Mouse (Mus musculus) CH12F3 (cell line): ENCODE measurements around the gene Cisd1.

ENCODE experiments used
- in situ Hi-C: fragments of 300-500 bp; cut with MboI; formaldehyde crosslinking; loops from 2 replicates; pipeline ENCODE4 v1.14.3; 2020; ENCODE audit warnings: low sequenced_read_pairs

The Cisd1 gene

GRCm38 (mm10) chr10:71328870-71329269 is 15.9 kb downstream of the Cisd1 start:
- in situ Hi-C loops: no loop called here

- in situ Hi-C loops: no loop called here
These were observed 16.4 kb downstream of the Cisd1 start for GRCm38 (mm10) chr10:71328382-71328781.

DNA sequence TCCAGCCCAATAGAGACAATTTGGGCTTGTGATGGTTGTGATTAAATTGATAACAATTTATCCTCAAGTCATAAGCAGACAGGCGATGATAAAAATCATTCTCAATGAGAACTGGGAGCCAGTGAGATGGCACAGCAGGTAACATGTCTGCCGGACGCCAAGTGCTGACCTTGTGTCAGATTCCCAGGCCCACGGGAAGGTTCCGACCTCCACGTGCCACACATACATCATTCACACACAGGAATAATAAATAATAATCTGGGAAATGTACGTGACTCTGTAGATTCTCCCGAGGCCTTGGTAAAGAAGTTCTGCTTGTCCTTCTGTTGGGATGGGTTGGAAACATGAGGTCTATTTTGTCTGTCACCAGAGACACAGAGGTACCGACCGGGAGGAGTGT is 17.4 kb downstream of the Cisd1 start:
- in situ Hi-C loops: no loop called here

- in situ Hi-C loops: no loop called here
These were observed 18.0 kb downstream of the Cisd1 start for GRCm38 (mm10) chr10:71326789-71327188.

DNA sequence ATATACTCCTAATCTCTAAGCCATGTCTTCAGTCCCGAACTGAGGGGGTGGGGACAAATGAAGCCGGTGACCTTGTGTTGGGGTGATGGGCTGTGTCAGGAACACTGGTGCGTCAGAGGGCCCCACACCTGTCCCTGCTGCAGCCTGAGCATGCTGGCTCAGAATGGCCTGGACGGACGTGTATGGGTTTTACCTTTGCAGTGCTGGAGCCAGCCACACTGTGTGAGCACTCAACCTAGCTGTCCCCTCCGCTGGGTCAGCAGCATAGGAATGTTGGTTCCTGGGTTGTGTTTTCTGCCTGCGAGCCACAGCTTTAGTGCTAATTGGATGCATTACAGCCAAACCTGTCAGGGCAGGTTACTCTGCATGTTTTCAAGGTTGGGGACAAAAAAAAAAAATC is 18.6 kb downstream of the Cisd1 start:
- in situ Hi-C loops: no loop called here

DNA sequence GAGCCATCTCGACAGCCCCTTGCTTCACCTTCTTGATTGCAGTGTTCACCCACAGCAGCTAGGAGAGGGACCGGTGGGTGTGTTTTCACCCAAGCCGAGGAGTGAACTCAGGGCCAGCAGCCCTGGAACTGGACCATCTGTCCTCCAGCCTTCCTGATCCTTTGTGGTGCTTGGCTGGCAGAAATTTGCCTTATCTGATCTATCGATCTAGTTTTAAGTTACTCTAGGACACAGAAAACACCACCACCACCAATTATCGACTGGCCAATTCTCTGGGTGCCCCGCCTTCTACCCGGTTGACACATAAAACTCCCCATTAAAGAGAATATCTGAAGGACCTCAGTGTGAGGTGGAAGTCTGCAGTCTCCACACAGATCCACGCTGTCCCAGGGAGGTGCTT is 21.1 kb downstream of the Cisd1 start:
- in situ Hi-C loops: no loop called here

GRCm38 (mm10) chr10:71316497-71316896 is 28.3 kb downstream of the Cisd1 start:
- in situ Hi-C loops: loop anchor here (10.0 kb wide), 1 partner anchor 88 kb away; no protein-coding TSS in a partner anchor

- in situ Hi-C loops: loop anchor here (10.0 kb wide), 1 partner anchor 89 kb away; no protein-coding TSS in a partner anchor
These were observed 28.7 kb downstream of the Cisd1 start for GRCm38 (mm10) chr10:71316056-71316455.

DNA sequence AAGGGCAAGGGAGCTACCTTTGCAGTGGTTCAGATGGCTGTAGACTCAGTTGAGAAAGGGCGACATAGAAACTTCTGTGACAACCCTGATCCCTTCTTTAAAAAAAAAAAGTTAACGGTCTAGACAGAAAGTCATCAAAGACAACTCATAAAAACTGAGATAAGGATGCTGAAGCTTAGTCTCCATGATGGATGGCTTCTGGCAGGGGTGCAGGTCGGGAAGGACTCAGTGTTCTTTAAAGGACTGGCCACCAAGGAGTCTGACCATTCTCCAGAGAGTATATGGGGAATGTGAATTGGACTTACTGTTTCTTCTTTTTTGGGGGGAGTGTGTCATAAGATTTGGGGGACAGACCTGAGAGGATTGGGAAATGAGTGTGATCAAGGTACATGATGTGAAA is 30.2 kb downstream of the Cisd1 start:
- in situ Hi-C loops: loop anchor here (10.0 kb wide), 1 partner anchor 90 kb away; no protein-coding TSS in a partner anchor

DNA sequence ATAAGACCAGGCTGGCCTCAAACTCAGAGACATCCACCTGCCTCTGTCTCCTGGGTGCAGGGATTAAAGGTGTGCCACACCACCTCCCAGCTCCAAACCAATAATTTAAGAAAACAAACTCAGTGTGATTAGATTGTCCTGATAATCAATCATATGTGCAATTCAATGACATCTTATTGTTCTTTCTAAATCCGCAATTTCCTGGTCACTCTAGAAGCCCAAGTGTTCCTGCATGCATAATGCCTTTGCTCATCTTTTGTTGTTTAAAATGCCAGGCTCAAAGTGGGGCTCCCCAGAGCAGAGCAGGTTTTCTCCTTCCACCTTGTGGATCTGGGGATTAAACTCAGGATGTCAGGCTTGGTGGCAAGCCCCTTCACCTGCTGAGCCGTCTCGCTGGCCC is 34.5 kb downstream of the Cisd1 start:
- in situ Hi-C loops: loop anchor here (10.0 kb wide), 1 partner anchor 95 kb away; no protein-coding TSS in a partner anchor

DNA sequence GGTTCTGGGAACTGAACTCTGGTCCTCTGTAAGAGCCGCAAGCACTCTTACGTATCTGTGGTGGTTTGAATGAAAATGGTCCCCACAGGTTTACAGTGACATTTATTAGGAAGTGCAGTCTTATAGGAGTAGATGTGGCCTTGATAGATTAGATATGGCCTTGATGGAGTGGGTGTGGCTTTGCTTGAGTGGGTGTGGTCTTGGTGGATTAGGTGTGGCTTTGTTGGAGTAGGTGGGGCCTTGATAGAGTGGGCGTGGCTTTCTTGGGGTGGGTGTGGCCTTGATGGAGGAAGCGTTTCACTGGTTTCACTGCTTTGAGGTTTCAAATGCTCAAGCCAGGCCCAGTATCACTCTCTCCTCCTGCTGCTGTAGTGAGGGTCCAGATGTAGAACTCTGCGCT is 36.6 kb downstream of the Cisd1 start:
- in situ Hi-C loops: no loop called here

DNA sequence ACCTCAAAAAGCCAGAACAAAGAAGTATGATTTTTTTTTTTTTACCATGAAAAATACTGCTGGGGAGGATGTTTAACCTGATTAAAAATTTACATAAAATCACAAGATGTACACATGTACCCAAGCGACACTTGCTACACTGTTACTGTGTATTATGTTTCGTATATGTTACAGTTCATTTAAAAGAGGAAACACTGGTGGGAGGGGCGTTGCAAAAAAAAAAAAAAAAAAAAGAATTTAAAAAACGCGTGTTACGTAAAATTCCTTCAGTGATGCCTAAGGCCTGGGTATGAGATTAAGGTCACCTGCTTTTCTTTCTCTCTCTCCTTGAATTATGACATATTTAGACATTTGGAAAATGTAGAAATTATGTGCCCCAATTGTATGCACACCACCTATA is 38.0 kb downstream of the Cisd1 start:
- in situ Hi-C loops: no loop called here

DNA sequence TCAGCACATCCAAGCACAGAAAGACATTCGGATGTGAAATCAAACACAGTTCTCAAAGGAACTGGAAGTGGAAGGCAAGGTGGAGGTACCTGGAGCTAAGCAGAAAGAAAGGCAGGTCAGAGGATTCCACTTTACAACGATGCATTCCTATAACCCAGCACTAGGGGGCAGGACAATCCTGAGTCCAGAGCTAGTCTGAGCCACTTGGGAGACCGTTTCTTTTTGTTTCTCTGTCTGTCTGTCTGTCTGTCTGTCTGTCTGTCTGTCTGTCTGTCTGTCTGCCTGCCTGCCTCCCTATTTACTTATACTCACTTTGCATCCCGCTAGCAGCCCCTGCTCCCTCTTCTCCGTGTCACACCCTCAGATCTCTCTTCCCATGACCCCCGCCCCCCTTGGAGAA is 38.6 kb downstream of the Cisd1 start:
- in situ Hi-C loops: no loop called here

GRCm38 (mm10) chr10:71302490-71302889 is 42.3 kb downstream of the Cisd1 start:
- in situ Hi-C loops: no loop called here

- in situ Hi-C loops: no loop called here
These were observed 44.6 kb downstream of the Cisd1 start for GRCm38 (mm10) chr10:71300161-71300560.

- in situ Hi-C loops: no loop called here
These were observed 51.5 kb downstream of the Cisd1 start for GRCm38 (mm10) chr10:71293245-71293644.

DNA sequence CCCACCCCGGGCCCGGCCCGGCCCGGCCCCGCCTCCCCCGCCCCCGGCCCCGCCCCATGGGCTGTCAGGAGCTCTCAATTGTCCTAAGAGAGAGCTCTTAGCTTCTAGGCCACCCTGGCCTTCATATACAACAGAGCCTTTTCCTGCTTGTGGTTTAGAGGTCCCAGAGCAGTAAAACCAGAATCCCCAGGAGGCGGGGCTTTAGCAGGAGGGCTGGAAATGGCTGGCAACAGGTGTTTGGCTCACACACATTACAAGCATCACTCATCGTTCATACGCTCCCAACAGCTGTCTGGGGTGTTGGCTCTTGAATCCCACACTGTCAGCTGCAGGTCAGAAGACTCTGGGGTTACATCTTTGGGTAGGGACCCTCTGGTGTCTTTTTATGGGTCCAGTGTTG is 52.5 kb downstream of the Cisd1 start:
- in situ Hi-C loops: no loop called here

- in situ Hi-C loops: no loop called here
These were observed 53.0 kb downstream of the Cisd1 start for GRCm38 (mm10) chr10:71291801-71292200.

- in situ Hi-C loops: no loop called here
These were observed 53.5 kb downstream of the Cisd1 start for GRCm38 (mm10) chr10:71291179-71291661.

DNA sequence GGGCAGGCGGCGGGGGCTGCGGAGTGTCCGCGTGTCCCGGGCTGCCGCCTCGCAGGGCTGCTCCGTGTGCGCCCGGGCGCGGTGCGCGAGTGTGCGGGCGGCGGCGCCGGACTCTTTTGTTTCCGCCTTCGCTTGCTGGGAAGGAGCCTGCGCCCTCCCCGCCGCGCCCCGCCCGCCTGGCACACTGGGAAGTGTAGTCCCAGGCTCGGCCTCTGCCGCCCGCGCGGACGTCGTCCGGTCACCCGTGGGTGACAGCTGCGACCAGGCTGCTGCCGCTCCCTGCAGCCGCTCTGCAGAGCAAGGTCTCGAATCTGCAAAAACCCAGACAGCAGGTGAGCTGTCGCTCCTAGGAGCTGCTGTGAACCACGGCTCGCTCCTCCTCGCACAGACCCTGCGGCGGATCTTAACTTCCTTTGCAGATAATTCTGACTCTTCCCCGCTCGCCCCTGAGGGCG is 59.6 kb downstream of the Cisd1 start, which contains the start of gene Ube2d1:
Gene Ube2d1, minus strand, starts transcription at position 137 of the 455 bp plus-strand sequence.
- in situ Hi-C loops: no loop called here

DNA sequence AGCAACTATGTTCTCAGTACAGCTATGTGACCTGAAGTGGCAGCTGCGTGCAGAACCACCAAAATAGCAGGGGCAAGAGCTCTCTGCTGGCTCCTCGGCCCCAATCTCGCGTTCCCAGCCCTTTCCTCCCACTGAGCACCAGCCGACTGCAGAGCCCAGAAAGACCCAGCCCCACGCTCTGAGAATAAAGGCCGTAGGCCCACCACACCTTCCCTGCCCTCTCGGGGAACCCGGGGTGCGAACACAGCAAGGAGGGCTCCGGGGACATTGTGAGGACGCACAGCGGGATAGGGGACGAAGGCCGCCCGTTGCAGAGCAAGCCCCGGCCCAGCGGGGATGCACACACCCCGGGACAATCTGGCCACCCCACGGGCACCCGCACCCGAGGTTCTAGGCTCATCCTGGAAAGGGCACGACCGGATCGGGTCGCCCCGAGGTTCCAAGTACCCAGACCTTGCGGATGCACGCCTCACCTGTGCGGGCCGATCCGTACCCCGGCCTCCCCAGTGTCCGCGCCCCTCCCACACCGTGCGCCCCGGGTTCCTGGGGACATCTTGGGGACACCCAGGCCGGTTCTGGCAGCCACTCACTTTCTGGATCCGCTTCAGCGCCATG is 60.1 kb downstream of the Cisd1 start:
- in situ Hi-C loops: no loop called here

GRCm38 (mm10) chr10:71284131-71284510 is 60.6 kb downstream of the Cisd1 start:
- in situ Hi-C loops: no loop called here
